Mouse (Mus musculus): ENCODE data around the gene Mpl. TPM values are rescaled to one million over a fixed set of nuclear protein-coding genes. Genes with fewer than 3 reads are reported as not detected.
A peak's percentile ranks its signal among the peaks of the same experiment; 100 is the strongest.

The Mpl gene
- polyA plus RNA-seq, 1 experiment from 2014 or later, result 19.4 TPM

DNA sequence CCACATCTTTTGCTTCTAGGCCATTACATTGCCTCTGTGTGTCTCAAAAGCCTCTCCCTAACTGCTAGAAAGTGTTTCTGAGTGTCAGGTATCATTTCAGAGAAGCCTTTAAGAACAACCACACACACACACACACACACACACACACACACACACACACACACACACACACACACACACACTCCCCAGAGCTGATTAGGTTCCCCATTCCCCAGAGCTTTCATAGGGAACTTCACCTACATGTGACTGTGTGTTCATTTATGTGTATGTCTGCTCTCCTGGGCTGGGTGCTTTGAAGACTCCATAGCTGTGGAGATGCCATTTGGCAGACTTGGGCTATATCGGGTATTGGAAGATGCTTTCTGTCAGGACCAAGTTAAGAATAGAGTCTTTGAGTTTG, 31.9 kb downstream of the Mpl start:
- no peak for ATAC-seq
- Histone ChIP-seq H3K27me3 (replicated peaks) (no peaks in the 10 kb centered on the region), H3K4me2 (peak overlapping the region; percentile 45; the same call in 1 of the 2 replicates), H3K27ac (peak overlapping the region; percentile 95), H3K9me3 (replicated peaks) (no peaks in the 10 kb centered on the region), H3K9ac (peak overlapping the region; percentile 52), H3K4me1 (peaks cover 68% of the 10 kb centered on the region), H3K4me3 (no peak overlapping the region), H3K36me3 (peaks cover 30% of the 10 kb centered on the region)
- 92% methylated on average over 1 of the region's 1 CpGs for WGBS (ENCODE audit: insufficient replicate concordance)

DNA sequence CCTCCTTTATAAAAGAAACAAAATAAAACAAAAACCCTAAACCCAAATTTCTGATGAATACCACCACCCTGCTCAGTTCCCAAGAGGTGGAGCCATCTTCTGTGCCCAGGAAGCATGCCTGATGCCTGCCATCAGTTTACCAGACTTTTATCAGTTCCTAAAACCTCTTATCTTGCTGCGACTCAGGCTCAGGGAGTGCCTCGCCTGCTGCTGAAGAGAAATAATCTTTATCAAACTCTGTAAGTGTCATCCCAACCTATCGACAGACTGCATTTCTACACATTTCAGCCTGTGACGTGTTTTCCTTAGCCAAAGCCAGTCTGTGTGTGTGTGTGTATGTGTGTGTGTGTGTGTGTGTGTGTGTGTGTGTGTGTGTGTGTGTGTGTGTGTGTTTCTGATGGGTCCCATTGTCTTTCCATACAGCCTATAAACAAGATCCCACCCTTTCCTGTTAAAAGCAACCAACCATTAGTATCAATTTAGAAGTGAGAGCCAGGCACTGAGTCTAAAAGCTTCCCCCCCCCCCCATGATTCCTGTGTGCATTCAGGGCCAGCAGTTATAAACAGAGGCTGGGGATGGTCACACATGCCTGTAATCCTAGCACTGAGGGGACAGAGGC, 32.7 kb downstream of the Mpl start:
- Histone ChIP-seq H3K4me2 (peak overlapping the region; percentile 45), H3K36me3 (peaks cover 30% of the 10 kb centered on the region), H3K4me1 (peaks cover 61% of the 10 kb centered on the region), H3K27ac (peak overlapping the region; percentile 95), H3K9ac (peak overlapping the region; percentile 54), H3K9me3 (replicated peaks) (no peaks in the 10 kb centered on the region), H3K4me3 (no peak overlapping the region), H3K27me3 (replicated peaks) (no peaks in the 10 kb centered on the region)
- WGBS (ENCODE audit: insufficient replicate concordance), result 16% methylated on average over 4 of the region's 4 CpGs
- peak; percentile 70 for ATAC-seq

DNA sequence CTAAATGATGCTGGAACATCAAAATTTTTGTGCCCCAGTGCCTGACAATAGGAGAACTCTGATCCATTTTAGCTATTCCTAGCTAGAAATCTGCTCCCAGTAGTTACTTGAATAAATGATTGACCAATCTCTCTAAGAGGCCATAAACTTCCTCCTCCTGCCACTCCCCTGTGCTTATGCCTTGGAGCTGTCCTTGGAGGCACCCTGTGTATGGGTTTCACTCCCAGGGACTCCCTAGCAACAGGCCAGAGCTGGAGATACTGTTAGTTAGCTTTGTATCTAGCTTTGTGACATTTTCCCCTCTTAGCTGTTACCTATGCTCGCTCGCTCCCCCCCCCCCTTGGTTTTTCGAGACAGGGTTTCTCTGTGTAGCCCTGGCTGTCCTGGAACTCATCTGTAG, 35.9 kb downstream of the Mpl start:
- Histone ChIP-seq H3K36me3 (peaks cover 61% of the 10 kb centered on the region), H3K9ac (no peak overlapping the region)
- no peak for ATAC-seq

DNA sequence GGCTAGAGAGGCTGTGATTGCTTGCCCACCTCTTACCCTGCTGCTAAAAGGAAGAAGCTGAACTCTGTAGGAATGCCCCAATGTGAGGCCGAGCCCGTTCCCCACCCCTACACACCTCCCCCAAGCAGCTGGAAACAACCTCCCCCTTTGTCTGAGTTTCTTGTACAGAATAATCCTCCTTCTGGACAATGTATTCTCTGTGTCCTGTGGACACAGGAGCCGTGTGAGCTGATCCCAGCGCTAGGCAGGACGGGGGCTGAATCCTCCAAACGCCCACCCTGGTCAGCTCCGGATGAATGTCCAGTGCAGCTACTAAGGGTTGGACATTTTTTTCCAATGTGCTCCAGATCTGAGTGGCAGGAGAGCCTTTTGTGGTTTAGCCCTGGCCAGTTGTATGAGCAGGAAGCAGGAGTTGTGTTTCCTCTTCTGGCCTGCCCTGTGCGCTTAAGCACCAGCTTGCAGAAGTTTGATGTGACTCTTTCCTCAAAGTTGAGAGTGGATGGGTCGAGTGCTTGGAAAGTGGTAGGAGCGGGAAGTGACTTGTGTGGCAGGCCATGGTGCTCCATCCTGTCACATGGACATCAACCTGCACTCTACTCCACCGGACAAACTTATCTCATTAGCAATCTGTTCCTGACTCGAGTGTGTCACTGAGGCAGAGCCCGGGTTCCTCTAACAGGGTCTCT, 40.1 kb downstream of the Mpl start:
- no peak overlapping the region for H3K9ac ChIP-seq
- no peaks in the 10 kb centered on the region for H3K9me3 ChIP-seq (replicated peaks)
- 57% methylated on average over 13 of the region's 13 CpGs for WGBS (ENCODE audit: insufficient replicate concordance)
- no peak for ATAC-seq
- no peak overlapping the region for H3K27ac ChIP-seq
- H3K4me1 ChIP-seq, result no peaks in the 10 kb centered on the region
- no peak overlapping the region for H3K4me3 ChIP-seq
- H3K27me3 ChIP-seq (replicated peaks), result no peaks in the 10 kb centered on the region
- H3K36me3 ChIP-seq, result peaks cover 93% of the 10 kb centered on the region
- H3K4me2 ChIP-seq, result no peak overlapping the region

More for the DNA sequence above, 35.9 kb downstream of the Mpl start:
- Histone ChIP-seq H3K27me3 (replicated peaks) (no peaks in the 10 kb centered on the region), H3K4me2 (no peak overlapping the region), H3K9me3 (replicated peaks) (no peaks in the 10 kb centered on the region), H3K4me3 (no peak overlapping the region), H3K27ac (no peak overlapping the region), H3K4me1 (peaks cover 31% of the 10 kb centered on the region)
- 86% methylated on average over 3 of the region's 3 CpGs for WGBS (ENCODE audit: insufficient replicate concordance)

DNA sequence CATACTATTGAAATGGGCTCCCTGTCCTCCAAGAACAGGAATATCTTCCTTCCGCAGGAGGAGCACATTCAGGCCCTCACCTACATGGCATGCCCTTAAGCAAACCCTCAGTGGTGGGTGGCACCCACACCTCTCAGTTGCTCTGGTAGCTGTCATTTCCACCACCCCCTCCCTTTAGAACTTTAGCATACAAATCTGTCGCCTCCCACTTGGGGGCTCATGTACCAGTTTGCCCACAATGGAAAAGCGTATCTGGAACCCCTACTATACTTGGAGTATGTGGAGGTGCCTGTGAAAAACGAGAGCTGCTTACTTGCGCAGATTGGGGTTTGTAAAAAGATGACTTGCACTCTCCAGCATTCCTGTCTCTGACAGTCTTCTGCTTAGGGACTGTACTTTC, 41.0 kb downstream of the Mpl start:
- Histone ChIP-seq H3K27ac (no peak overlapping the region), H3K4me1 (no peaks in the 10 kb centered on the region), H3K4me3 (no peak overlapping the region), H3K9ac (no peak overlapping the region), H3K27me3 (replicated peaks) (no peaks in the 10 kb centered on the region), H3K9me3 (replicated peaks) (no peaks in the 10 kb centered on the region), H3K36me3 (peaks cover 96% of the 10 kb centered on the region), H3K4me2 (no peak overlapping the region)
- ATAC-seq, result no peak
- 91% methylated on average over 5 of the region's 5 CpGs for WGBS (ENCODE audit: insufficient replicate concordance)

DNA sequence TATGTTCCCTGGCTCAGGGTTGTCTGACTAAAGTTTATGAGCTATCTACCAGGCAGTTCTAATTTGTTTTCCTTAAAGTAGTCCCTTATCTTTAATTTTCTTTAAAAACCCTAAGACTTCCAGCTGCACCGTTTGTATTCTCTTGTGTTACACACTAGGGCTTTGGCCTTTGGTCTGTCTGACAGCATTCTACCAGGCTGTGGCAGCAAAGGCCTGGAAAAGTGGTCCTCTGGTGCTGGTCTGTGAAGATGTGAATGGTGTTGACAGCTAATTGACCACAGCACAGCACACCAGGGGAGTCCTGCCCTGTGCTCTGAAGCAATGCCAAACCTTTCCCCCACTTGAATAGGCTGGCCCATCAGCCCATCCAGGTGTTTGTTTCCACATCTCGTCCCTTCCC, 41.5 kb downstream of the Mpl start:
- 80% methylated on average over 2 of the region's 2 CpGs for WGBS (ENCODE audit: insufficient replicate concordance)
- Histone ChIP-seq H3K9ac (no peak overlapping the region), H3K27me3 (replicated peaks) (no peaks in the 10 kb centered on the region), H3K4me3 (no peak overlapping the region), H3K27ac (no peak overlapping the region), H3K36me3 (peaks cover 99% of the 10 kb centered on the region), H3K9me3 (replicated peaks) (no peaks in the 10 kb centered on the region), H3K4me2 (no peak overlapping the region), H3K4me1 (peaks cover 2% of the 10 kb centered on the region; the same call in 1 of the 2 replicates)
- no peak for ATAC-seq

DNA sequence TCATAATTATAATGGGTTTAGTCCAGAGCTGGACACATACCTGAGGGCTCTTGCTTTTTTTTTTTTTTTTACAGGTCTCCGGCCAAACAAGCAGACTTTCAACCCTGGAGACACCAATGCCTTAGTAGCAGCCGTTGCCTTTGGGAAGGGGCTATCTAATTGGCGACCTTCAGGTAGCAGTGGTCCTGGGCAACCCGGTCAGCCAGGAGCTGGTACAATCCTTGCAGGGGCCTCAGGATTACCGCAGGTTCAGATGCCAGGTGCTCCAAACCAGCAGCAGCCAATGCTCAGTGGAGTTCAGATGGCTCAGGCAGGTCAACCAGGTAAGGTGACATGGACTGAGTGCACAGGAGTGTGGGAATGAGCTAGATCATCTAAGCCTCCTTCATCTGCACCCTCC, 43.8 kb downstream of the Mpl start:
- no peak overlapping the region for H3K4me3 ChIP-seq
- peaks cover 83% of the 10 kb centered on the region for H3K36me3 ChIP-seq
- 90% methylated on average over 5 of the region's 5 CpGs for WGBS (ENCODE audit: insufficient replicate concordance)
- H3K4me2 ChIP-seq, result no peak overlapping the region
- H3K9me3 ChIP-seq (replicated peaks), result no peaks in the 10 kb centered on the region
- H3K27me3 ChIP-seq (replicated peaks), result no peaks in the 10 kb centered on the region
- ATAC-seq, result no peak
- H3K9ac ChIP-seq, result no peak overlapping the region
- H3K27ac ChIP-seq, result no peak overlapping the region
- peaks cover 16% of the 10 kb centered on the region for H3K4me1 ChIP-seq

DNA sequence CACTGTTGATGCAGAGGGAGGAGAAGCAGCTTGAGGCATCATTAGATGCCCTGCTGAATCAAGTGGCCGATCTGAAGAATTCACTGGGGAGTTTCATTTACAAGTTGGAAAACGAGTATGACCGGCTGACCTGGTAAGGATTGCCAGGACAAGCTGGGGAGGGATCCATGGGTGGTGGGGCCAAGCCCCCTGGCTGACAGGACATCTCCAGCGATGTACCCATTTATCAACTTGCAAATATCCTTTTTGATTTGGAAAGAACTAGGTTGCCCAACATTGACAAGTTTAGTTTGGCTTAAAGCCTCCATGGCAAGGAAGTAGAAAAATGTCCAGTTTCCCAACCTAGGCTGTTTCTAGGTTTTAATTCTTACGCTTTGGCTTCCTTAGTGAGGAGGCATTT, 46.4 kb downstream of the Mpl start:
- no peak overlapping the region; the same call in 1 of the 2 replicates for H3K4me2 ChIP-seq
- no peak overlapping the region; the same call in 1 of the 2 replicates for H3K27ac ChIP-seq
- no peak overlapping the region for H3K9ac ChIP-seq
- WGBS (ENCODE audit: insufficient replicate concordance), result 87% methylated on average over 5 of the region's 5 CpGs
- H3K9me3 ChIP-seq (replicated peaks), result no peaks in the 10 kb centered on the region
- ATAC-seq, result no peak
- no peaks in the 10 kb centered on the region for H3K27me3 ChIP-seq (replicated peaks)
- peaks cover 59% of the 10 kb centered on the region for H3K36me3 ChIP-seq
- H3K4me3 ChIP-seq, result peak overlapping the region; percentile 93; the same call in 1 of the 2 replicates
- H3K4me1 ChIP-seq, result peaks cover 30% of the 10 kb centered on the region

DNA sequence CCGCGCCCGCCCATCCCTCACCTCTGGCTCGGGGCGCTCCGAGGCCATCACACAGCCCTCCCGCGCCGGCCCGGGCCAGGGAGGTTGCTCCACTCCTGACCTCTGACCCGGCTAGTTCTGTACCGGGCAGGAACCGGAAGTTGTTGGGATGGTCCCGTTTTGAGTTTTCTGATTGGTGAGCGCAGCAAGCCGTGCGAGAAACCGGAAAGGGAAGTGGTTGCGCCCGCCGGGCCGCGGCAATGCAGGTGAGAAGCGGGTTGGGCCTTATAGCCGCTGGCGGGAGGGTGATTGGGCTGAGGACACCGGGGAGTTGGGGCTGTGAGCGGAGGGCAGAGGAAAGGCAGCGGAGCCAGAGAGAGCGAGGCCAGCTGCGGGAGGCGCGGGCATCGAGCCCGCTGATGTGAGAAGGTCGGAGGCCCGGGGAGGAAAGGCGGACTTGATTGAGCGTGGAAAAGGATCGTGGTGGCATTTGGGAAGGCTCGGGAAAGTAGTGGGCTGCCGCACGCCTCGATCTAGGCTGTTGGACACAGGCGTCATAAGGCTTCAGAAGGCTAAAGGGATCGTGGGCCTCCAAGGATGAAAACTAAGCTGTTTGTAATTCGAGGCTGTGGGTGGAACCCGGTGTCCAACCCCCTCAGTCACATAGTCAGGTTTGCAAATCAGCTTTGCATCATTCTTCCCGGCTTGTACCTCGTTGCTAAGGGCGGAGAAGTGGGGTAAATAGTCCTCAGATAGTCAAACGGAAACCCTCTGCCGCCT, 48.0 kb downstream of the Mpl start, which contains the start of the genes Szt2 and Med8:
Szt2 (minus strand) TSS at position 132 of the 759 bp plus-strand sequence.
Med8 (plus strand) TSS at position 196 of the 759 bp plus-strand sequence.
- WGBS (ENCODE audit: insufficient replicate concordance), result under 1% methylated on average over 51 of the region's 53 CpGs

DNA sequence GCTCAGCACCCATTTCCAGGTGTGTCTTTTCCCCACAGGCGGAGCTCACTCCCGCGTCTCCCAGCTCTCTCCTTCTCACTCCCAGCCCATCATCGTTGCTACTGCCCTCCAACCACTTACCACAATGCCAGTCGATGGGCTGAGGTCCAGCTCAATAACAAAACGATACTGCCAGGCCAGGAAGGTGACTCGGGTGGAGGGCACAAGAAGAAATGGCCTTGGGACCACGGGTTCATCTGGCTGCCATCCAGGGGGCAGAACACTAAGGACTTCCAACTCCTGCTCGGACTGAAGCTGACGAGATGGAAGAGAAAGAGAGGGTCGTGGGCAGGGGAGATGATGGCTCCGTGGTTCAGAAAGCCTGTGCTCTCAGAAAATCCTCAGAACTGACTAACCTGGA, 54.6 kb downstream of the Mpl start:
- Histone ChIP-seq H3K4me3 (no peak overlapping the region), H3K27ac (no peak overlapping the region), H3K36me3 (peaks cover 73% of the 10 kb centered on the region), H3K9ac (0 out of 2 replicates have a peak overlapping the region, but pooled peaks have one; percentile 12), H3K4me2 (no peak overlapping the region), H3K27me3 (replicated peaks) (no peaks in the 10 kb centered on the region), H3K9me3 (replicated peaks) (no peaks in the 10 kb centered on the region), H3K4me1 (peaks cover 30% of the 10 kb centered on the region)
- no peak for ATAC-seq
- WGBS (ENCODE audit: insufficient replicate concordance), result 83% methylated on average over 12 of the region's 12 CpGs

More for the DNA sequence above, 48.0 kb downstream of the Mpl start, which contains the start of the genes Szt2 and Med8:
- Histone ChIP-seq H3K27me3 (replicated peaks) (no peaks in the 10 kb centered on the region), H3K4me3 (peak within 1 kb of the TSS; percentile 93), H3K4me2 (peak within 1 kb of the TSS; percentile 85), H3K36me3 (peaks cover 57% of the 10 kb centered on the region), H3K27ac (peak within 1 kb of the TSS; percentile 79), H3K9me3 (replicated peaks) (no peaks in the 10 kb centered on the region), H3K4me1 (peaks cover 32% of the 10 kb centered on the region), H3K9ac (peak within 1 kb of the TSS; percentile 90)
- peak; percentile 97 for ATAC-seq

DNA sequence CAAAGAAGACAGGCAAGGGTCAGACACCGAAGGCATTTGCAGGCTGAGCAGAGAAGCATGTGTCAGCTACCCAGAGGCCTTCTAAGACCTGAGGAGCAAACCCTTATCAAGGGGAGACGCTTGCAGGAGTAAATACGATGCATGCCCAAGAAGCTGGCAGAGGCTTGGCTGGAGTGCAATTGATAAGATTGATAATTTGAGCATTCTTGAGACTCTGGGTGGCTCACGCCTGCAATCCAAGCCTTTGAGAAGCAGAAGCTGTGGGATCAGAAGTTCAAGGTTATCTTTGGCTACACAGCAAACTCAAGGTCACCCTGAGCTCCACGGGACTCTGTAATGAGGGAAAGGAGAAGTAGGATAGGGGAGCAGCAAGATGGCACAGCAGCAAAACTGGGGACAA, 55.4 kb downstream of the Mpl start:
- WGBS (ENCODE audit: insufficient replicate concordance), result 39% methylated on average over 5 of the region's 5 CpGs
- Histone ChIP-seq H3K27ac (no peak overlapping the region), H3K9me3 (replicated peaks) (no peaks in the 10 kb centered on the region), H3K27me3 (replicated peaks) (no peaks in the 10 kb centered on the region), H3K9ac (no peak overlapping the region), H3K4me1 (peaks cover 25% of the 10 kb centered on the region), H3K36me3 (peaks cover 81% of the 10 kb centered on the region), H3K4me3 (no peak overlapping the region), H3K4me2 (peak overlapping the region; percentile 15; the same call in 1 of the 2 replicates)
- ATAC-seq, result peak; percentile 85

DNA sequence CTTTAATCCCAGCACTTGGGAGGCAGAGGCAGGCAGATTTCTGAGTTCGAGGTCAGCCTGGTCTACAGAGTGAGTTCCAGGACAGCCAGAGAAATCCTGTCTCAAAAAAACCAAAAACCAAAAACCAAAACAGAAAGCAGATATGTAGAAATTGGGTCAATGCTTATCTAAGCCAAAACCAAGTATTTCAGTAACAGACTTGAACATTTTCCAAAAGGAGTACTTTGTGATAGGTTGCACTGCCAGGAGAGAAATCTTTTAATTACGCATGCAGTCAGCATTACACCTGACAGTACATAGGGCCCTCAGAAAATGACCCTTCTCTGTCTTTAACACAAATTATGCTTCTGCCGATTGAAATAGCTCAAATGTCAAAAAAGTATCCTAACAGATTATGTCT, 55.9 kb downstream of the Mpl start:
- Histone ChIP-seq H3K4me3 (no peak overlapping the region), H3K27ac (no peak overlapping the region), H3K9me3 (replicated peaks) (no peaks in the 10 kb centered on the region), H3K4me2 (peak overlapping the region; percentile 15; the same call in 1 of the 2 replicates), H3K27me3 (replicated peaks) (no peaks in the 10 kb centered on the region), H3K36me3 (peaks cover 85% of the 10 kb centered on the region), H3K4me1 (peaks cover 25% of the 10 kb centered on the region), H3K9ac (no peak overlapping the region)
- 84% methylated on average over 3 of the region's 3 CpGs for WGBS (ENCODE audit: insufficient replicate concordance)
- ATAC-seq, result no peak

All from liver, embryonic 12.5 days (tissue).